Mouse (Mus musculus) limb, embryonic 11.5 days (tissue): ENCODE measurements around the gene Pnpla1. TPM values are rescaled to one million over a fixed set of nuclear protein-coding genes. Genes with fewer than 3 reads are reported as not detected.
A peak's percentile ranks its signal among the peaks of the same experiment; 100 is the strongest.

Source experiments
- ATAC-seq: fragments of 200-750 bp; cut with Nextera tagmentation; 2 replicates; pipeline ENCODE4 v1.8.0; 2017; ENCODE audit warnings: low read depth; ENCODE audit not compliant: insufficient number of reproducible peaks, low FRiP score, low TSS enrichment
- DNase-seq: peaks from one replicate; pipeline ENCODE4 v3.0.0-alpha.2; 2015; ENCODE audit warnings: low spot score
- H3K27ac ChIP-seq: fragments of 300-500 bp; sonication (generic); replicated peaks from 2 replicates; pipeline ENCODE4 v1.5.1; 2014; ENCODE audit warnings: low read depth, mild to moderate bottlenecking, low read length
- H3K27me3 ChIP-seq: fragments of 300-500 bp; sonication (generic); 2 replicates; pipeline ENCODE4 v1.6.1; 2014; ENCODE audit warnings: mild to moderate bottlenecking, low read length, mixed read lengths; ENCODE audit not compliant: control insufficient read depth, insufficient read depth
- H3K36me3 ChIP-seq: fragments of 300-500 bp; sonication (generic); 2 replicates; pipeline ENCODE4 v1.6.1; 2014; ENCODE audit warnings: mild to moderate bottlenecking, low read length, moderate library complexity, mixed read lengths; ENCODE audit not compliant: control insufficient read depth, insufficient read depth
- H3K4me1 ChIP-seq: fragments of 300-500 bp; sonication (generic); 2 replicates; pipeline ENCODE4 v1.6.1; 2014; ENCODE audit warnings: low read length, mixed read lengths; ENCODE audit not compliant: control insufficient read depth, insufficient read depth
- H3K4me2 ChIP-seq: fragments of 300-500 bp; sonication (generic); 2 replicates; pipeline ENCODE4 v1.6.1; 2014; ENCODE audit warnings: low read depth, mild to moderate bottlenecking, moderate library complexity; ENCODE audit not compliant: severe bottlenecking
- H3K4me3 ChIP-seq: fragments of 300-500 bp; sonication (generic); 2 replicates; pipeline ENCODE4 v1.5.1; 2014; ENCODE audit warnings: low read depth, low read length
- H3K9ac ChIP-seq: fragments of 300-500 bp; sonication (generic); 2 replicates; pipeline ENCODE4 v1.6.1; 2014; ENCODE audit warnings: mild to moderate bottlenecking, low read length
- H3K9me3 ChIP-seq: fragments of 300-500 bp; sonication (generic); 2 replicates; pipeline ENCODE4 v1.6.1; 2016; ENCODE audit warnings: low read length; ENCODE audit not compliant: control insufficient read depth
- WGBS: fragments of 180-500 bp; shearing (Covaris S2); extraction: QIAGEN DNeasy Blood & Tissue Kit; methylation state at CpG from one replicate; pipeline ENCODE4 v1.1.7; 2014; 5-methylcytosine and 5-hydroxymethylcytosine counted together
- polyA plus RNA-seq: library from polyadenylated mRNA; unstranded; fragments of >200 nt; fragmentation: Nextera tagmentation; extraction: Ambion mirVana; gene quantifications from 2 replicates; pipeline ENCODE4 v1.2.1, GENCODE M21; 2014

The Pnpla1 gene
- polyA plus RNA-seq, 1 experiment from 2014 or later: not detected

- H3K36me3 ChIP-seq: no peaks in the 10 kb centered on the region
- WGBS: 84% methylated on average over 10 of the region's 10 CpGs
- no peaks in the 10 kb centered on the region for H3K9me3 ChIP-seq
- ATAC-seq: no peak
- no peaks in the 10 kb centered on the region for H3K27me3 ChIP-seq
- no peak overlapping the region for H3K27ac ChIP-seq
- H3K9ac ChIP-seq: no peak overlapping the region
- peak; percentile 48 for DNase-seq
- H3K4me2 ChIP-seq: no peak overlapping the region
- no peak overlapping the region for H3K4me3 ChIP-seq
- H3K4me1 ChIP-seq: no peaks in the 10 kb centered on the region
These were observed 78.6 kb downstream of the Pnpla1 start for GRCm38 (mm10) chr17:28936622-28937345.

Other genes with a start within 250 kb of the Pnpla1 start
- 124 and 125 TPM in 2 replicates for gene Srpk1, start 235.7 kb upstream of the Pnpla1 start, polyA plus RNA-seq
- 0.43 and 0.61 TPM in 2 replicates for gene Slc26a8, start 168.2 kb upstream of the Pnpla1 start, polyA plus RNA-seq
- 51.5 and 53.8 TPM in 2 replicates for gene Mapk14, start 167.1 kb upstream of the Pnpla1 start, polyA plus RNA-seq
- gene AC170998.1, start 132.3 kb upstream of the Pnpla1 start, polyA plus RNA-seq: 2.1 and 2.8 TPM in 2 replicates
- 4.9 and 5.0 TPM in 2 replicates for gene Mapk13, start 89.1 kb upstream of the Pnpla1 start, polyA plus RNA-seq
- gene Brpf3, start 57.3 kb upstream of the Pnpla1 start, polyA plus RNA-seq: 9.6 and 12.4 TPM in 2 replicates
- 0.07 and 0.29 TPM in 2 replicates for gene 4930539E08Rik, start 56.9 kb downstream of the Pnpla1 start, polyA plus RNA-seq
- not detected in 2 replicates for gene Pxt1, start 85.4 kb downstream of the Pnpla1 start, polyA plus RNA-seq
- 106 and 114 TPM in 2 replicates for gene Kctd20, start 93.5 kb downstream of the Pnpla1 start, polyA plus RNA-seq
- 125 and 127 TPM in 2 replicates for gene Stk38, start 149.6 kb downstream of the Pnpla1 start, polyA plus RNA-seq
- gene Srsf3, start 174.2 kb downstream of the Pnpla1 start, polyA plus RNA-seq: 872 and 879 TPM in 2 replicates
- gene Cdkn1a, start 232.6 kb downstream of the Pnpla1 start, polyA plus RNA-seq: 40.7 and 41.5 TPM in 2 replicates